Mouse (Mus musculus) WW6 (cell line): ENCODE results near the gene Tcerg1l.

Experiments
- DNase-seq: peaks from one replicate; pipeline ENCODE4 v3.0.0-alpha.2; 2013; ENCODE audit warnings: low read depth, low spot score

Tcerg1l gene

DNA sequence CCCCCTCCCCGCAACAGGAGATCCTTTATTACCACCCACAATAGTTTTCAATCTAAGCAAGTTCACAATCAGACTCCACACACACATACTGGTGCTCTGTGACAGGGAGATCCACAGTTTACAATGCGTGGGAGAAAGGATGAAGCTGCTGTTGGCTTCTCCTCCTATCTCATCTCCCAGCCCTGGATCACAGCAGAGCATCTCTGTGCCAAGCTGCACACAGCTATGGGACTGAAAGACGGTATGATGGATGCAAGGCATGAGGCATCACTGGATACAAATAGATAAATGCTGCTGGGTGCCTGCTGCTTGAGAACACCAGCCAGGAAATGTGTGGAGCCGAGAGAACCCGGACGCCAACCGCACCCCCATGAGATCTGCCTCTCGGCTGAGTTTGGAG, 32.0 kb downstream of the Tcerg1l start:
- no peak for DNase-seq

DNA sequence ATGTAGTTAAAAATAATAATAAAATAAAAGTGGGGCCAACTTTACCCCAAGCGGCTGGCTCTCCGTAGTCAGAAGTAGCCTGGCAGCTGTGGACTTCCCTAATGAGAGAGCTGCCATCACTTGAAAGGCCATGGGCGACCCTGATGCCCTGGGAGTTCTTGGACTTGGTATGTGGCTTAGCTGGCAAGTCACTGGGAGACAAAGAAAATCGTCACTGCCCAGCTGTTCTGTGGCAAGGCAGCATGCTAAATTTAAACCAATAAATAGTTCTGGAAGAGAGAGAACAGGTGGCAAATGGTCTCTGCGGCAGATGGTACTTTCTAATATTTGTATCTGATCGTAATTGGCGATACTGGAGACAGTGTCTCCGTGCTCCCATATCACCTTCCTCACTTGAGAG, 40.1 kb downstream of the Tcerg1l start:
- no peak for DNase-seq

DNA sequence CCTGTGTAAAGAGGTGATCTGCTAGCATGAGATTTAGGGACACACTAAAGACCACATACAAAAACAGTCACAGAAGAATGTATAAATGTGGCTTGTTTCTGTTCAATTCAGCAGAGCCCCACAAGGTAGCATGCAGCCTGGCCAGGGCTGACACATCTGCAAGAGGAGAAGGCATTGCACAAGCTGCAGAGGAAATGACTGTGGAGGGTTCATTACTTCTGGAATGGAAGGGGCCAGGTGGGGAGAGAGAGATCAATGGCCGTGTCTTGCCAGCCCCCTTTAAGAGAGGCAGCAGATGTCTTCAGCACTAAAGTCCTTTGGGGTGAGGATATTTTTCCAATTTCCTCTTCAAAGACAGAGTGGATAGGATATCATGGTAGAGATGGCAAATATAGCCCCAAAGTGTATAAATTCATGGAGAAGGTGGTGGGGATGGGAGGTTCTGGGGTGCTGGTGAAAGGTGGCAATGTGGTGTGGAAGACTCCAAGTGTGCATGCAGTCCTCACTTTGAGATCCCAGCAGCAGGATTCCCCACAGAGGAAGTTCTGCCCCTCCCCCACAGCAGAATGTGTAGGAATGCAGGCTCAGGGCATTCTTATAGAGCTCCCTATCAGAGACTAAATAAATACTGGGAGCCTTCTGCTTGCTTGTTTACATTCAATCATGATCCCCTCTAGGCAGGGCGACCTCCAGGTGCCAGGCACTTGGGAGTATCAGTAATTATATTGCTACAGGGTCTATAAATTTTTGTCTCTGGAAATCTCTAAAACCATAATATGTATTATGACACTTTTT, 40.7 kb downstream of the Tcerg1l start:
- no peak for DNase-seq

DNA sequence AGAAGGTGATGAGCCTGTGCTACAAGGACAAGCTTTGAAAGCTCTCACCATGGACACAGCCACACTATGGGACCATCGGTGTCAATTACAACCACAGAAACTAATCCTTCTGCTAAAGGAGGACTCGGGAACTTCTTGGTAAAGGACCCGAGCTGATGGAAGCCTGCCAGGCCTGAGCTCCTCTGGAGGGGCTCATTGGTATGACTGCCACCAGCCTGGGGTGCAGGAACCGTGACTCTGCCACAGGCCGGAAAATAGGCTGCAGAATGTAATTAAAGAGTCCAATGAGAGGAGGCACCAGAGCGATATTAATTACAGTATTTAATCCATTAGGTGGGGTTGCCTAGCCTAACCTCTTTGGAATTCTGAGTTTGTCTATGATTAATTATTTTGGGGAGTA, 52.1 kb downstream of the Tcerg1l start:
- no peak for DNase-seq

DNA sequence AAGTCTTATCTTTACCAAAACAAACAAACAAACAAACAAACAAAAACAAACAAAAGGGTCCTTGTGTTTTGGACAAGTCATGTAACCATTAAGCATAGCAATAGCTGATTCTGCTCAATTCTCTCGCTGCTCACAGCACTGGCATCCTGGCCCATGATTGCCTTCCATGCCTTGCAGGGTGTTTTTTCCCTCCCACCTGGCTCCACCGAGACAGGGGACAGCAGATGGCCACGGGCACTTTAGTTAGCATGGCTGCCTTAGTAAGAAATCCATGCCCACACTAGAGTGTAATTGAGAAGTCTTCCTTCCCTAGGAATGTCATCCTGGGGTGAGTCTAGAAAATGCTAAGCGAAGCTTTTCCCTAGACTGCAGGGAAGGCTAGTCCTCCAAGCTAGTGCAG, 59.1 kb downstream of the Tcerg1l start:
- DNase-seq, result no peak

DNA sequence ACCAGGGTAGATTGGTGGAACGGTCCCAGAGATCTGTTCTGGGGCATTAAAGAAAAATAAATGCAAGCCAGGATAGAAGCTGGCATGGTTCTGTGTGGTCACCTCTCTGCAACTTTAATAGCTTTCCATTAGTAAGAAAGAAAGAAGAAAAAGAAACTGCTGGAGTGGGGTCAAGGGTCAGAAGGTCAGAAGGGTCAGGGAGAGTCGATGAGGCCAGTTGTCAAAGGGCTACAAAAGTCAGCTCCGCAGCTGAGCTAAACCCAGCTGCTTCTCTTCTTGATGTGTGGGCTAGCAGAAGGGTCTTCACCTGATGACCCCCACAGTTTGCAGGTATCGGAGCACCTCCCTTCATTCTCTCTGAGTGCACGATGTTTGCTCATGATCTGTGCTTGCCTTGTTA, 59.6 kb downstream of the Tcerg1l start:
- DNase-seq, result no peak

DNA sequence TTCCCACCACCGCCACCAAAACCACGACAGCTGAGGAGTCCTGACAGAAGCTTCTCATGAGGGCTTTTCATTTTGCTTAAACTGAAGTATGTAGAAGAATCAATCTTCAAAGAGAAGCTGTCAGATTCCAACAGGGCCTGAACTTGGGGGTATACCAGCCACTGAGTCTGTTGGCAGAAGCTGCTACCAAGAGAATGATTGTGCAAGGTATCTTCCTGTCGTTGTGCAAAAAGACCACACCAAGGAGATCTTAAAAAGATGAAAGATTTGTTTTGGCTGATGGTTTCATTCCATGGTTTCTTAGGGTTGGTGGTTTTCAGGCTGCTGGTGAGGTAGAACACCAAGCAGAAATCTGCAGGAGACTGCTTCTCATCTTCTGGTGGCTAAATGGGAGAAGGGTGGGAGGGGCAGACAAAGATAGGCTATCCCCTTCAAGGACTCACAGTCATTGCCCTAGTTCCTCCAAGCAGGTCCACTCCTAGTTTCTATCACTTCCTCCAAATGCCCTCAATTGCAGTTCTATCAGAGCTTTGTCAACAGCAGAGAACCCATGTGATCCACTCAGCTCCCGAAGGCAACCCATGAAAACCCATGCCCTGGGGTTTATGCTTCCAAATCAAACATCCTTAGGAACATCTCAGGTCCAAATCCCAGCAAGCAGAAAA, 64.9 kb downstream of the Tcerg1l start:
- DNase-seq, result no peak

DNA sequence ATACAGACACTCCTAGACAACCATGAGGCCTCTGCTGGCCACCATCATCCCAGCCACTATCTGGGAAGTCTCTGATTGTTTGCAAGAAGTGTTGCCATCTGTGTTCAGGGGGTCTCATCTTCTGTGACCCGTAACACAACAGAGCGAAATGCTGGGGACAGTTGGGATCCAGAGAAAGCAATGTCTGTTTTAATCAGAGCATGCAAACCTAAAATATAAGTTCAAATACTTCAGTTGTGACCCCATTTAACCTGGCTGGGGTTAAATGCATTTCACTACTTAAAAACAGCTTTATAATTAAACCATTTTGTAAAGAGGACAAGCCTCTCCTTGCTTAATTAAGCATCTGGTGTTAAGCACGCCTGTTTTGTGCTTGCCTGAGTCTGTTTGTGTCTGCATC, 66.3 kb downstream of the Tcerg1l start:
- no peak for DNase-seq

DNA sequence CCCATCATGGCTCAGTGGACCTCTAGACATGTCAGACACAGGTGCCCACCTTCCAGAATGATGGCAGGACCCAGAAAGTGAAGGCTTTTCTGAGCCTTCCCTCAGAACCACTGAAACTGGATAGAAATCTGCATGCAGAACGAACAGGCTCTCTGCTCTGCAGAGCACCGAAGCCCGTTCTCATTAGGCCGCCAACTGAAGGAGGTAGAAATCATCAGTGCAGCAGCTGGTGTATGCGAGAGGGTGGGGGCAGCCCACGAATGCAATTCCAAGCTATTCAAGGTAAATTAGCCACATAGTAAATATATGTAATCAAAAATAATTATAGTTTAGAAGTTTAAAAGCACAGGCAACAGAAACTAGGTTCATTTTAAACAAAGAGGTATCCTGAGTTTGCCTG, 68.9 kb downstream of the Tcerg1l start:
- no peak for DNase-seq

DNA sequence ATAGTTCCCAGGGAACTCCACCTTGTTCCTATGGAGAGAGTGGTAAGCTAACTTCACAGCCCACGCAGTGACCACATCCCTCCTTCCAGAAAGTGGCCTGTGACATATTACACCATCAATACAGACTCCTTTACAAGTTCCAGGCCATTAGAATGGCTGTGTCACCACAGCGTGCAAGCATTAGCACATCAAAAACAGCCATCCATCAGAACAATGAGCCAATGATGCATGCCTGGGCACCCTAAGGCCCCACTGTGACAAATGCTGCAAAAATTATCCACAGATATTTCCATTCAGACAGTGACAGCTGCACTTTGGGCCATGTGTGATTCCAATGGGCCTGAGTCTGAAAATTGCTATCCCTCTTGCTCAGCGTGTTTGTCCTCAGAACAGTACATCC, 70.8 kb downstream of the Tcerg1l start:
- no peak for DNase-seq

DNA sequence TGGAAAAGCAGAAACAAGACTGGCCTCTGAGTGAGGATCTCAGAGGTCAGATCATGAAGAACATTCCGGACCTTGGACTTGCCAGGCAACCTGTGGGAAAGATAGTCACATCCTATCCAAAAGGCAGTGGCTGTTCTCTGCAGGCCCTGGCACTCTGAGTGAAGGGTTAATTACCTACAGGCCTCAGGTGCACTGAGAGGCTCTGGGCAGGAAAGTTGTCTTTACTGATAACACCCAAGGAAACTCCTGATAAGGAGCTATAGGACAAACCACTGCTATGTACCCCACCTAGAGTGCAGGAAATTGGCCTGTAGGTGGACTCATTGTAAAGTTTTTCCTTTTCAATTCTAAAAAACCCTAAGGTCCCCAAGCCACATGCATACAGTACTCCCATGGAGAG, 83.8 kb downstream of the Tcerg1l start:
- DNase-seq, result no peak

DNA sequence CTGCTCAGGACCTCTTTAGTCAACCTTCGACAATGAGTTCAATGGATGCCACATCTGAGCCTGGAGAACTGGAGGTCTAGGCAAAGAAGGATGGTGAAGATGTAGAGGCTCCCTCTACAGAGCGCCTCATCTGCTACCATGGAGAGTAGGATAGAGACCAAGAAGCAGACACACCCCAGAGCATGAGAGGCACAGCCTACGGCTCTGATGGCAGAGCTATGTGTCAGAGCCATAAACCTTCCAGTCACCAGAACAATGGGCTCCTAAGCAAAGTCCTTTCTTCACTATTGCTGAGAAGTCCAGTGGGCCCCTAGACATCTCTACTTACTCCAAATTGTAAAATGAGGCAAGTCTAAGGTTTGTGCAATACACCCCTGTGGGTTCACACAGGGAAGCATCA, 91.4 kb downstream of the Tcerg1l start:
- no peak for DNase-seq

DNA sequence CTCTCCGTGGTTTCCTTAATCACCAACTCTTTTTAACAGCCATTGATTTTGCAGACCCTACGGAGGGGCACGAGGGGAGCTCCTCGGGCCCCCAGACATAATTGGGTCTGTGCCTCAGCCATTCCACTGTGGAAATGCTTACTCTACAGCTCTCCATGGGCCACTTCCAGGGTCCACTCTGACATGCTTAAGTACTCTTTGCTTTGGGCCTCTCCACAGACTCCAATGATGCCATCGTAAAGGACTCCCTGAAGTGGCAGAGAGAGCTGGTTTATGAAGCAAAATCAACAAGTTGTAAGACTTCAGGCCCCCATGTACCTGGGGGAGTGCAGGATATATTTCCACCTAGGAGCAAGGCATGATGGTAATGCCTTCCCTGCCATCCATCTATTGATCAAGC, 112.7 kb downstream of the Tcerg1l start:
- DNase-seq, result no peak

DNA sequence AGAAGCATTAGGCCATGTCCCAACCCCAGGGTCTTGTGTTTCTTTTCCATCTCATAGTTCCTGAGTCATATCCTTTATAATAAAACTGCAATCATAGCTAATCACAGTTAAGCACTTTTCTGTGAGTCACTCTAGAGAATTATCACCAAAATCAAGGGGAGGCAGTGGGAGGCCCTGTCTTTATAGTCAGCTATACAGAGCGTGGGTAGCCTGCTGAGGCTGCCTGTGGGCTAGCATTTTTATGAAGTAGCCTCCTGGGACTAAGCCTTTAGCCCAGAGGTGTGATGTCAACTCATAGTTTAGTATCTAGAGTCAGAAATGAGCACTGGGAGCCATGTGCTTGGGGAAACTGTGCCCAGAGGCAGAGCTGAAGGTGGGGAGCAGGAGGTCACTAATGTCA, 122.3 kb downstream of the Tcerg1l start:
- DNase-seq, result no peak

DNA sequence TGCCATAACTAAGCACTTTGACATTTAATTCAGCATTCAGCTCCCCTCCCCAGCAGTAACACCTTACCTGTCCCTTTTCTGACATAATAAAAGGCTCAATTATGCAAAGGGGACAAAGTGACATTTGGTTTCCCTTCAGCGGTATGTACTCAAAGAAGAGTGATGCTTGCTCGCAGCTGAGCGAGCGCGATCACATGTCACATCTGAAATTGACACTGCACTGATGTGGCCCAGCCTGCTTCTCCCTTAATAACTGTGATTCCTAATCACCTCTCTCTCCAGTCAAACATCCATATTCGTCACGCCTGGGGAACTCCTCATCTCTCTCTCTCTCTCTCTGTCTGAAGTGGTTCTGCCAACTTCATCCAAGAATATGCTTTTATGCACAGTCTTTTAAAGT, 126.2 kb downstream of the Tcerg1l start:
- no peak for DNase-seq

DNA sequence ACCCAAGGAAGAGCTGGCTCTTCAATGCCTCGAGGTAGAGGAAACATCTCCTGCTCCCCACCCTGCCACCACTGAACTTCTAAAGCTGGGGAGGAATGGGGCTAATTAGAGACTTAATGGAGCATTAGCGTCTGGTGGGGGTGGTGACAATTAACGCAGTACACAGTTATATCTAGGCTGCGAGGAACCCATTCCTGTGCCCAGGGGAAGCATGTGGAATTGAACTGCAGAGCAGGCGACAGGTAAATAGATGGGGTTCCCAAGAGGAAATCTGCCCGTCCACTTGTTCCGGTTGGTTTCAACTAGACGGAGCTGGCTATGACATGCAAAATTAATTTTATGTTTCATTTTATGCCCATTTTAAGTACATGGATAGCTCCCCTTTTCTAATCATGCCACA, 128.1 kb downstream of the Tcerg1l start:
- no peak for DNase-seq

DNA sequence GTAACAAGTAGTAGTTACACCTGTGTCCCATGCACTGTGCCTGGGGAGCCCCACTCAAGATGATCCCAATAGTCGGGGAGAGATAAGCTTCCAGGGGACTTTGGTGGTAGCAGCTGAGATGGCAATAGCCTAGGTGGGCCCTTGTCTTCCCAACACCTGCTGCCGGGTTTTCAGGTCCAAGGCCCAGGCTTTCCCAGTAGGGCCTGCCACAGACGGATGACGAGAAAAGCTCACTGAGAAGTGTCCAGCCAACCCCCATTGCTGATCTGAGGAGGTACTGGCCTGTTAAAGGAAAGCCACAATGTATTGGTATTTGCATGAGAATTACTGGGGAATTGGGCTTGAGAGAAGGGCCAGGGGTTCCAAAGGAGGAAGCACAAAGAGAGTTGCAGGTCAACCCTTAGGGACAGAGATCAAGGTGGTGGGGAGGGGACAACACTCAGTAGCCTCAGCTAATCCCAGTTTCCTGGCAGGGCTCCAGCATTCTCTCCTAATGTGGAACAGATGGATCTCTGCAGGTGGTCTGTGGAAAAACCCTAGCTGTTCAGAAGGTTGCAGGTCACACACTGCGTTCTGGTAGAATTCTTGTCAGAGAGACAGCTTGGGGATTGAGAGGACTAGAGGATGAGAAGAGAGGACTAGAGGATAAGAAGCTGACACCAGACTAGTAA, 129.4 kb downstream of the Tcerg1l start:
- no peak for DNase-seq

DNA sequence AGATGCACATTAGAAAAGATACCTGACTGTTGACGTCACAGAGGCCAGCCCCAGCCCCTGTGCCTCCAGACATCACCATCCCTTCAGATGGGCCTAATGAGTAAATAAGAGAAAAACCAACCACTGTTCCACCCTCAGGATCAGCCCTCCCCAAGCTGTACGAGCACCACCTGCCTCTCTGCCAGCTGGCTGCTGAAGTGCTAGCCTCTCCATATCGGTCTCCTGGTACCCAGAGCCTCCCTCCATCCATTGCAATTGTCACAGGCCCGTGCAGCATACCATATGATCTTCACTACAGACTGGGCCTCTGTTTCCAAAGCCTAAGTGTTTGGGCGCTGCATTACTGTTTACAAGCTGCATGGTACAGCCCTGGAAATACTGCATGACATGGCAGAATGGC, 148.9 kb downstream of the Tcerg1l start:
- no peak for DNase-seq

DNA sequence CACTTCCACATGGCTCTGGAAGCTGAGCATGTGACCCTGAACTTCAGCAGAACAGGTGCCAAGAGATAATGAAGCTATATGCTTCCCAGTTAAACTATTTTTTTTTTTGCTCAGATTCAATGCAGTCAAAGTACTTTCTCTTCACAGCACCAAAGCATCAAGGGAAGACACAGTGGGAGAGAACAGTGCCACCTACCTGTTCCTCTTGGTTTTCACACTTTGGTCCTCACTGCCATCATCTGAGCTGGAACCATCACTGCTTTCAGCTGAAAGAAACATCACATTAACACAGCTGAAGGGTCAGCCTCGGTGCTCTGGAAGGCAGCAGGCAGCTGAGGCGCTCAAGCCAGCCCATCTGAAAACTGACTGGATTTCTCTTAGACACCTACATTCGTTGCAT, 149.4 kb downstream of the Tcerg1l start:
- DNase-seq, result no peak

DNA sequence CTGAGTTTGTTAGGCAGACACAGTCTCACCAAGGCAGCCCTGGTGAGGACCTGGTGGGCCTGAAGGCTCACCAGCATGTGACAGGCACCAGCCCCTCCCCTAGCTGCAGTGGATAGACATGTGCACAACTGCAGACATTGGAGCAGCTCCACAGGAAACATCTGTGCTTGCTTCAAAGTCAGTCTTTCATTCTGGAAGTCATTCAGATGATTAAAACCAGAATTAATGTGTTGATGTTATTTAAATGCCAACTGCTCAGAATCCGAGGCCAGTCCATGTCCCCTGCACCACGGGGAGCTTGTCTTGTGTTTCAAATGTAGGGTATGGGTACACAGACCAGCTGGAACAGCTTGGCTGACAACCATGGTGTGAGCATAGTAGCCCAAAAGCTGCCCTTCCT, 150.8 kb downstream of the Tcerg1l start:
- no peak for DNase-seq

DNA sequence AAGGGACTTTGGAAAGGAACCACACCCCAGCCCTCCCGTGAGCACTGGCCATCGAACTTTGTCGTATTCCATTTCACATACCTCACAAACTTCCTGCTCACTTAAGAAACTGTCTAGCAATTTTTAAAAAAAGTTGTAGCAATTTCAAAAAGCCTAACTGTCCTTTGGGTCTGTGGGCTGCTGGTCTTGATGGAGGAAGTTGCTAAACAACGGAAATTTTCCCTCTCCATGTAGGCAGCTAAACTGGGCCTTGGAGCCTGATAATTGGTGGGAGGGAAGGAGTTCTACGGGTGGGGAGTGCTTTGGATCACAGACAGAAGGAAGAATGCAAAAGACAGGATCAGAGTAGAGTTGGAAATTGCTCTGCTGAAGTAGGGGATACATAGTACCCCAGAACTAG, 155.3 kb downstream of the Tcerg1l start:
- DNase-seq, result no peak

DNA sequence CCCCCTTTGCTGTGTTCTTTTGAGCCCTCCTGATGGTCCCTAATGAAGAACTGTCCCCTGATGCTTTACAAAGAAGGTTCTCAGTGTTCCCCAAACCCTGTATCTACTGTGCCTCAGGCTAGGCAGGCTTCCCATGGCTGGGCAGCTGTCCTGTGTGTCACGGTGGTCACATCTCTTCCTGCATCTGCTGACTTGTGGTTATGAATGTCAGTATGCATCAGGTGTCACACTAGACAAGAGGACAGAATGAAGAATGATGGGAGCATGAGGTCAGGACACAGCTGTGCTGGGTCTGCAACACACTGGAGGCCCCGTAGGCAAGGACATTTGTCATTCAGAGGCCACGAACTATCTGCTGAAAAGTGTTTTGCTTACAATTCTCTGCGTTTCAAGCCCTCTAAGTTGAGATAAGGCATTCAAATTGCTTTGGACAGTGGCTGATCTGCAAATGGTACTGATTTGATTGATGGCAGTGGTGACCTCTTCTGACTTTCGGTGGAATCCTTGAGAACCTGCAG, 159.8 kb downstream of the Tcerg1l start:
- DNase-seq, result no peak

DNA sequence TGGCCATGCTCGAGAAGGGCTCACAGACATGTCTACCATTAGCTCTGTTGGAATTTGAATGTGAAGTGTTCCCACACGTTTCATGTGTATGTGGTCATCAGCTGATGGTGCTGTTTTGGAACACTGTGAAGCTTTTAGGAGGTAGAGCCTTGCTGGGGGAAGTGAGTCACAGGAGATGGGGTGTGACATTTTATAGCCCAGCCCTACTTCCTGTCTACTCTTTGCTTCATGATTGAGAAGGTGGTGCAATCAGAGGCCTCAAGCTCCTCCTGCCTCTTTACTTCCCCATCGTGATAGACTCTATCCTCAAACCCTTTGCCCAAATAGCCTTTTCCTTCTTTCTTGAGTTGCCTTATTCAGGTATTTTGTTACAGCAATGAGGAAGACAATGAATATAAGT, 173.3 kb downstream of the Tcerg1l start:
- DNase-seq, result no peak
